Mouse (Mus musculus): ENCODE data around the gene Arntl. TPM values are rescaled to one million over a fixed set of nuclear protein-coding genes. Genes with fewer than 3 reads are reported as not detected.

Arntl gene
- polyA plus RNA-seq, 1 experiment = 19.8 TPM

GRCm38 (mm10) chr7:113272338-113272997 lies 65.2 kb downstream of the Arntl start:
- DNase-seq (ENCODE audit: low read depth, low spot score) = no peak
- 75% methylated on average over 6 of the region's 6 CpGs for WGBS

GRCm38 (mm10) chr7:113277245-113277644 lies 70.0 kb downstream of the Arntl start:
- 67% methylated on average over 2 of the region's 2 CpGs for WGBS
- DNase-seq (ENCODE audit: low read depth, low spot score) = no peak

DNA sequence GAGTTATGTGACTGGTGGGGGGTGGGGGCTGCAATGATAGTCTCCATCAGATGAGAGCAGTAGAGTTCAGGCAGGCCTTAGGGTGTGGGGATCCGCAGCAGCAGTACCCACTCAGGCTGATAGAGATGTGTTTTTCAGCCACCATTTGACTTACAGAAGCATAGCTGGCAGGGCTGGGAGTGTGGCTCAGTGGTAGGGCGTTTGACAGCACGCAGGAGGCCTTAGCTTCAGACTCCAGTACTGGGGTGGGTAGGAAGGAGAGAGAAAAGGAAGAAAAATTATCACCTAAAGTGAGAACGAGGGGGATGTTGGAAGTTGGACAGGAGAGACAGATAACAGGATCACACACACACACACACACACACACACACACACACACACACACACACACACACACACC lies 71.2 kb downstream of the Arntl start:
- 81% methylated on average over 4 of the region's 4 CpGs for WGBS
- no peak for DNase-seq (ENCODE audit: low read depth, low spot score)

GRCm38 (mm10) chr7:113279246-113279645 lies 72.0 kb downstream of the Arntl start:
- WGBS = 91% methylated on average over 2 of the region's 2 CpGs

DNA sequence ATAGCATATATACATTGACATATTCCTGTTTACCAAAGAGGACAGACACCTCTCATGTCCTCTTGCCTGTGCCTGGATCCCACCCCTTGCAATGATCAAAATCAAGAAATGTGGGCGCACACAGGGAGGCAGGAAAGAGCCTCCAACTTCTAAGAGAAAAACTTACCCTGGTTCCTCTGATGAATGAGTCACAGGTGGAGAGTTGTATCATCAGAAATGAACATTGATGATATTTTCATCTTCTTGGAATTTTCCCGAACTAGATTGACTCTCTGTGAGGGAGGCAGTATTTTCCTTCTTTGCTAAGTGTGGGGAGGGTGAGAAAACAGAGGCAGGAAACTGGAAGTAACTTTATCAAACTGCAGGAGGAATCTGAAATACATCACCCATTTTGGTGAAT lies 78.1 kb downstream of the Arntl start:
- WGBS = 88% methylated on average over 2 of the region's 2 CpGs
- no peak for DNase-seq (ENCODE audit: low read depth, low spot score)

More at GRCm38 (mm10) chr7:113279246-113279645, 72.0 kb downstream of the Arntl start:
- no peak for DNase-seq (ENCODE audit: low read depth, low spot score)

GRCm38 (mm10) chr7:113289211-113289610 lies 81.9 kb downstream of the Arntl start:
- WGBS = 96% methylated on average over 1 of the region's 1 CpGs
- DNase-seq (ENCODE audit: low read depth, low spot score) = no peak

DNA sequence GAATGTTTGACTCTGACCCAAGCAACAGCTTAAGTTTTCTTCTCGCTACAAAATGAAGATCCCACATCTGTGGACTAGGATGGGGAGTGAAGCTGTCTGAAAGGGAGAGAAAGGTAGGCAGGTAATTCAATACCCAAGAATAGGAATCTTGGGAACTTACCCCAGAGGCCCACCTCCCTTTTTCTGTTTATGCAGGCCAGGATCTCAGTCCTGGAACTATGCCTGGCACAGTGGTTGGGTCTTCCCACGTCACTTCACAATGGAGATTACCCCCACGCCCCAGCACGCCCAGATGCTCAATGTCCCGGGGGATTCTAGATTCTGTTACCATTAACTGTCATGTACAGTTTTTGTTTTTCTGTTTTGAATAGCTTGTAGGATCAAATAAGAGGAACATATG lies 84.5 kb downstream of the Arntl start:
- 87% methylated on average over 5 of the region's 5 CpGs for WGBS
- DNase-seq (ENCODE audit: low read depth, low spot score) = no peak

- 64% methylated on average over 4 of the region's 4 CpGs for WGBS
- DNase-seq (ENCODE audit: low read depth, low spot score) = no peak
Observed at GRCm38 (mm10) chr7:113292193-113292592, 84.9 kb downstream of the Arntl start.

- DNase-seq (ENCODE audit: low read depth, low spot score) = no peak
- 91% methylated on average over 6 of the region's 6 CpGs for WGBS
Observed at GRCm38 (mm10) chr7:113294598-113294997, 87.3 kb downstream of the Arntl start.

DNA sequence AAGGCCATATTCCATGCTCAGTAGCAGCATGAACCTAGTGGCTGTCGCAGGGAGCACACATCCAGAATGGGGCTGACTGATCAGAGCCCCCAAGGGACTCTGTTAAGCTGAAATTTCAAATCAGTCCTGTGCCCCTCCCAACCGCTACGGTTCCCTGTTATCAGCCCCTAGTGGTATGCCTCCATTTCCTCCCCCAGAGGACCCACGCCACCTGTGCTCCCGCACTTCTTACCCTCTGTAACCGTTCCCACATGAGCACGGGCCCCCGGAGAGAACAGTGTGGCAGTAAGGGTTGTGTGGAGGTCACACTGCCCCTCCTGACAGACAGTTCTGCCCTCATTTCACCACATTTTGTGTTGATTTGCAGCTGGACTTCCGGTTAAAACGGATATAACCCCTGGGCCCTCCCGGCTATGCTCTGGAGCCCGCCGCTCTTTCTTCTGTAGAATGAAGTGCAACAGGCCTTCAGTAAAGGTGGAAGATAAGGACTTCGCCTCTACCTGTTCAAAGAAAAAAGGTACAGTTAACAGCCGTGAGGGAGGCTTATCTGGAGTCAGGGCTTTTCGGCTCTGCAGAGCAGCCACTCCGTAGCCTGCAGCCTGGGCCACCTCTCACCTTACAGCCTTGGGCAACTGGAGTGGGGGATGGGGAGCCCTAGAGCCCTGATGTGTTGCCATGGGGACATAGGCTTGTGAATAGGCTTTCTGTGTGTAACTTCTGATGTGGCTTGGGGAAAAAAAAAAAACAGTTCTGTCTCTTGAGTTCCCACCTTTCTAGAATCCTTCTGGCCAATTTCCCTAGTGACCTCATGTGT lies 88.0 kb downstream of the Arntl start:
- 76% methylated on average over 17 of the region's 17 CpGs for WGBS
- no peak for DNase-seq (ENCODE audit: low read depth, low spot score)

DNA sequence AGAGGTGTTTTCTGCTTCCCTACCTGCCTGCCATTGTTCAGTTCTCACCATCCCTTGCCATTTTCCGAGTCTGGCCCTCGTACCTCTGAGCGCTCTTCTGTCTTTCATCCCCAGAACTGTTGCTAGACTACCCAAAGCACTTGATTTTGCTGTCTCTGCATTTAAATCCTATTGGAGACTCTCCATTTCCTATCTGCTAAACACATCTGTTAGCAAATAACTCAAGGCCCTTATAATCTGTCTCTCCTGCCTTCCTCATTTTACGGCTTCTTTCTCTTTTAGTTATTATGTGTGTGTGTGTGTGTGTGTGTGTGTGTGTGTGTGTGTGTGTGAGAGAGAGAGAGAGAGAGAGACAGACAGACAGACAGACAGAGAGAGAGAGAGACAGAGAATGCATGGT lies 90.5 kb downstream of the Arntl start:
- WGBS = 91% methylated on average over 4 of the region's 4 CpGs
- no peak for DNase-seq (ENCODE audit: low read depth, low spot score)

DNA sequence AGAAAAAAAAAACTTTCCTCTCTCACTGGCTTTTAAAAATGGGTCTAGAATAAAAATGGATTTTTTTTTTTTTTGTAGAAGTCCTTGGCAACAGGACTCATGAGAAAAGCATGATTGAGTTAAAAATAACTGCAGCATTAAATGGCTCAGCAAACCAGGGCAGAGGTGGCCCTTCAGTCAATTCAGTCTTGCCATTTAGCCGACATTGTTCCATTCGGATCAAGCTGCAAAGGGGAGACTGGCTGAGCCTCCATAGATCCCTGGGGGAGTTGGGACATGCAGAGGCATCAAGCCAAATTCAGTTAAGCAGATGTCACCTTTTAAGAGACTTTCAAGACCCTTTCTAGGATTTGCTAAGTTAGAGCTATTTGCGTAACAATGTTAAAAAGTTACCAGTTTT lies 102.9 kb downstream of the Arntl start:
- no peak for DNase-seq (ENCODE audit: low read depth, low spot score)
- WGBS = 65% methylated on average over 3 of the region's 3 CpGs

DNA sequence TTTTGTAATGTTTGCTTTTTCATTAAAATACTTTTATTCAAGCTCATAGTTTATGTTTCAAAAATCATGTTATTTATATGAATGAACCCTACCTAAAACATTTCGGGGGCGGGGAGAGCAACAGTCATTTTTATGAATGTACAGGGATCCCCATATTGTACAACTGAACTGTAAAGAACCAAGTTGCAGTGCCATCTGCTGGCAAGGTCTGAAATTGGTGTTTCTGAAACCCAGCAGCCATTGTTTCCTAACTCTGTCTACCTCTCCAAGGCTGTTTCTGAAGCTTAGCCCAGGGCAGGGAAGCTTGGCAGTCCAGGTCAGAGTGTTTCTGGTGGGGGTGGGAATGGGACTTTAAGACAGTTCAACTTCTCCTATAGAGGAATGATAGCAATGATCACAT lies 104.5 kb downstream of the Arntl start:
- 15% methylated on average over 2 of the region's 2 CpGs for WGBS
- DNase-seq (ENCODE audit: low read depth, low spot score) = peak; percentile 32

DNA sequence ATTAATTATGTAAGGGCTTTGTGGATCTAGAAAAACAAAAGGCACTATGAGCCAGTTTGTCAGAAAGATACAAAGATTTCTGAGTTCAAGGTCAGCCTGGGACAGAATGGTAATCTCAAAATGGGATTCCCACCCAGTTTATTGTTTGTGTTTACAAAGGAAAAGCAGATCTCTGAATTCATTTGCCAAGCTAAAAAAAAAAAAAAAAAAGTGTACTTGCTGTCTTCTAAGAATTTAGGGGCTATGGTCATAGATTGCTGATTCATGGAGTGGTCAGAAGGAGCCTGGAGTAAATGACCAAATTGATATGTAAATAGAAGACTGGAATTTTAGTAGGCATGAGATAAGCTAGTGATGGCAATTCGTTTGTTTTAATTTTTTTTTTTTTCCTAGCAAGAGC lies 112.9 kb downstream of the Arntl start:
- no peak for DNase-seq (ENCODE audit: low read depth, low spot score)
- WGBS = 25% methylated on average over 1 of the region's 1 CpGs

- no peak for DNase-seq (ENCODE audit: low read depth, low spot score)
Observed at GRCm38 (mm10) chr7:113334036-113334435, 126.8 kb downstream of the Arntl start.

GRCm38 (mm10) chr7:113335250-113335649 lies 128.0 kb downstream of the Arntl start:
- no peak for DNase-seq (ENCODE audit: low read depth, low spot score)
- WGBS = 94% methylated on average over 8 of the region's 8 CpGs

DNA sequence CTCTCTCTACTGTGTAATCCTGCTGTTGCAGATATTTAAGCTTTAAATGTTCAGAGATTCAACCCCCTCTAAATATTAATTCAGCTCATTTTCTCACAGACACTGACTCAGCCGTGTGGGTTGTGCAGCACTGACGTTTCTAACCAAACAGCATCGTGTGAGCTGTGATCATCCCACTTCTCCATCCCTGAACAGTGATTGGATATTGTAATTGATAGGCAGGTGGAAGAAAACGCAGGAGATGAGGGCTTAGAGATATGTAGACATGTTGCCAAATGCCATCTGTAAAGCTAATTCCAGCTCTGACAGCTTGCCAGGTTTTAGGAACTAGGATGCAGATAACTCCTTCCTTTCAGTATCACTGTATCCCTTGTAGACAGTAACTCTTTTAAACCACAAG lies 140.0 kb downstream of the Arntl start:
- no peak for DNase-seq (ENCODE audit: low read depth, low spot score)
- WGBS = 26% methylated on average over 4 of the region's 4 CpGs

DNA sequence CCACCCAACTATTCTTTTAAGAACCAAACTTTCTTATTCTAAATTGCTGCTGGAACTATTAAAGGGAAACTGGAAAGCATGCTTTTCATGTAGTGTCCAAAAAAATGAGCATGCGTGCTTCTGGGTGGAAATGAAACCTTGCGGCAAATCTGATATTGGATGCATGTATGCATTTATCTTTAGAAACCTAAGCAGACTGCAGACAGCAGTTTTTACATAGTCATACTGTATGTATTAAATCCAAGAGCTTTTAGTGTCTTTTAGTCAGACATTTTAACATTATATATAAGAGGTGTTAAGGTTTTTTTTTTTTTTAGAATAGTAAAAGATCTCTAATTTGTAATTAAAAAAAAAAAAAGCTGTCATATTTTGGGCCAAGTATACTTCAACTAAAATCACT lies 140.4 kb downstream of the Arntl start:
- 95% methylated on average over 2 of the region's 2 CpGs for WGBS

GRCm38 (mm10) chr7:113349089-113349488 lies 141.8 kb downstream of the Arntl start:
- DNase-seq (ENCODE audit: low read depth, low spot score) = no peak
- WGBS = 43% methylated on average over 1 of the region's 1 CpGs

More for the DNA sequence above, 140.4 kb downstream of the Arntl start:
- no peak for DNase-seq (ENCODE audit: low read depth, low spot score)

All from large intestine, adult 2 months (tissue).